Mouse (Mus musculus): ENCODE measurements around the gene Hist1h2ba. TPM values are rescaled to one million over a fixed set of nuclear protein-coding genes. Genes with fewer than 3 reads are reported as not detected.
A peak's percentile ranks its signal among the peaks of the same experiment; 100 is the strongest.

Gene Hist1h2ba
- polyA plus RNA-seq, 1 experiment from 2014 or later: not detected

GRCm38 (mm10) chr13:23916132-23916531 is 17.8 kb downstream of the Hist1h2ba start:
- ATAC-seq (replicated peaks; ENCODE audit: insufficient number of reproducible peaks, low FRiP score, low TSS enrichment): 0 out of 2 replicates have a peak, but pooled peaks have one; percentile 43
- WGBS (ENCODE audit: insufficient replicate concordance): 53% methylated on average over 1 of the region's 1 CpGs
- no peak overlapping the region for H3K4me2 ChIP-seq
- peaks cover 30% of the 10 kb centered on the region for H3K4me1 ChIP-seq (ENCODE audit: control insufficient read depth, insufficient read depth, low read length)
- H3K9me3 ChIP-seq (replicated peaks; ENCODE audit: control insufficient read depth, low read length): no peaks in the 10 kb centered on the region
- H3K36me3 ChIP-seq (ENCODE audit: control insufficient read depth, insufficient read depth, low read length): no peaks in the 10 kb centered on the region
- peak overlapping the region; percentile 29 for H3K27ac ChIP-seq (ENCODE audit: low read depth, low read length)
- no peak overlapping the region for H3K9ac ChIP-seq (ENCODE audit: low read depth, low read length)
- no peak overlapping the region for H3K4me3 ChIP-seq (ENCODE audit: low read depth, low read length)
- no peaks in the 10 kb centered on the region for H3K27me3 ChIP-seq (ENCODE audit: control insufficient read depth, insufficient read depth, low read length)

- Histone ChIP-seq H3K27me3 (ENCODE audit: control insufficient read depth, insufficient read depth, low read length) (0 out of 2 replicates have a peak, but pooled peaks cover 7% of the 10 kb centered on the region), H3K4me2 (peak within 1 kb of the TSS; percentile 19; the same call in 1 of the 2 replicates), H3K27ac (ENCODE audit: low read depth, low read length) (peak within 1 kb of the TSS; percentile 64), H3K9ac (ENCODE audit: low read depth, low read length) (no peak within 1 kb of the TSS), H3K4me1 (ENCODE audit: control insufficient read depth, insufficient read depth, low read length) (peaks cover 30% of the 10 kb centered on the region), H3K9me3 (replicated peaks; ENCODE audit: control insufficient read depth, low read length) (no peaks in the 10 kb centered on the region), H3K4me3 (ENCODE audit: low read depth, low read length) (no peak within 1 kb of the TSS), H3K36me3 (ENCODE audit: control insufficient read depth, insufficient read depth, low read length) (no peaks in the 10 kb centered on the region)
- ATAC-seq (replicated peaks; ENCODE audit: insufficient number of reproducible peaks, low FRiP score, low TSS enrichment): no peak
- 49% methylated on average over 9 of the region's 9 CpGs for WGBS (ENCODE audit: insufficient replicate concordance)
Measured at GRCm38 (mm10) chr13:23914376-23915167, 19.4 kb downstream of the Hist1h2ba start, which contains the start of gene Slc17a4. Slc17a4 (minus strand) TSS chr13:23915009.

DNA sequence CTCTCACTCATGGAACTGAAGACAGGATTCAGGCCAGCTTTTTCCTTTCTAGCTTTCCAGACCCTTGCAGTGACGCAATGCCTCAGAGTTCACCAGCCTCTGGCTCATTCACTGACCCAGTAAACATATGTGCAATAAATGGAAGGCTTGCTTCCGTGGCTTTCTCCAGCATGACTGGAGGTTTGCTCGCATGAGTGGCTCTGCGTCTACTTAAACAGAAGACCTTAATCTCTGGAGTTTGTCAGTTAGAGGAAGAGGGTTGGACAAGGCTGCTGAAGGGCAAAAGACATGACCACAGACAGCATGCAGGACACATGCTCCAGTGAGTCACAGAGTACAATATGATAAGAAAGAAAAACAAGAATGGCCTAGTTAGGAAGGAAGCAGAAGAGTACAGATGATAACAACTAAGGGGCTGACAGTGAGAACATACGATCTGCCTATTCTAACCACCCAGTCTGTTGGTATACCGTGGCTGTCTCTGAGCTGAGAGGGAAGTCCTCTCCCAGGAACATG is 20.1 kb downstream of the Hist1h2ba start:
- Histone ChIP-seq H3K9ac (ENCODE audit: low read depth, low read length) (no peak overlapping the region), H3K9me3 (replicated peaks; ENCODE audit: control insufficient read depth, low read length) (no peaks in the 10 kb centered on the region), H3K4me3 (ENCODE audit: low read depth, low read length) (no peak overlapping the region), H3K4me1 (ENCODE audit: control insufficient read depth, insufficient read depth, low read length) (peaks cover 30% of the 10 kb centered on the region), H3K27ac (ENCODE audit: low read depth, low read length) (peak overlapping the region; percentile 64), H3K4me2 (0 out of 2 replicates have a peak overlapping the region, but pooled peaks have one; percentile 19), H3K36me3 (ENCODE audit: control insufficient read depth, insufficient read depth, low read length) (no peaks in the 10 kb centered on the region), H3K27me3 (ENCODE audit: control insufficient read depth, insufficient read depth, low read length) (0 out of 2 replicates have a peak, but pooled peaks cover 7% of the 10 kb centered on the region)
- WGBS (ENCODE audit: insufficient replicate concordance): 14% methylated on average over 6 of the region's 6 CpGs
- peak; percentile 67 for ATAC-seq (replicated peaks; ENCODE audit: insufficient number of reproducible peaks, low FRiP score, low TSS enrichment)

- Histone ChIP-seq H3K9me3 (replicated peaks; ENCODE audit: control insufficient read depth, low read length) (no peaks in the 10 kb centered on the region), H3K36me3 (ENCODE audit: control insufficient read depth, insufficient read depth, low read length) (no peaks in the 10 kb centered on the region), H3K4me2 (no peak overlapping the region), H3K4me3 (ENCODE audit: low read depth, low read length) (no peak overlapping the region), H3K9ac (ENCODE audit: low read depth, low read length) (no peak overlapping the region), H3K27me3 (ENCODE audit: control insufficient read depth, insufficient read depth, low read length) (0 out of 2 replicates have a peak, but pooled peaks cover 7% of the 10 kb centered on the region), H3K4me1 (ENCODE audit: control insufficient read depth, insufficient read depth, low read length) (peaks cover 26% of the 10 kb centered on the region), H3K27ac (ENCODE audit: low read depth, low read length) (no peak overlapping the region)
- no peak for ATAC-seq (replicated peaks; ENCODE audit: insufficient number of reproducible peaks, low FRiP score, low TSS enrichment)
- WGBS (ENCODE audit: insufficient replicate concordance): 82% methylated on average over 5 of the region's 5 CpGs
Measured at GRCm38 (mm10) chr13:23911335-23911734, 22.6 kb downstream of the Hist1h2ba start.

- peaks cover 16% of the 10 kb centered on the region for H3K4me1 ChIP-seq (ENCODE audit: control insufficient read depth, insufficient read depth, low read length)
- no peak overlapping the region for H3K4me3 ChIP-seq (ENCODE audit: low read depth, low read length)
- 72% methylated on average over 5 of the region's 5 CpGs for WGBS (ENCODE audit: insufficient replicate concordance)
- H3K36me3 ChIP-seq (ENCODE audit: control insufficient read depth, insufficient read depth, low read length): no peaks in the 10 kb centered on the region
- H3K4me2 ChIP-seq: no peak overlapping the region
- H3K27me3 ChIP-seq (ENCODE audit: control insufficient read depth, insufficient read depth, low read length): 0 out of 2 replicates have a peak, but pooled peaks cover 7% of the 10 kb centered on the region
- ATAC-seq (replicated peaks; ENCODE audit: insufficient number of reproducible peaks, low FRiP score, low TSS enrichment): no peak
- no peaks in the 10 kb centered on the region for H3K9me3 ChIP-seq (replicated peaks; ENCODE audit: control insufficient read depth, low read length)
- no peak overlapping the region for H3K9ac ChIP-seq (ENCODE audit: low read depth, low read length)
- H3K27ac ChIP-seq (ENCODE audit: low read depth, low read length): no peak overlapping the region
Measured at GRCm38 (mm10) chr13:23910121-23910520, 23.8 kb downstream of the Hist1h2ba start.

DNA sequence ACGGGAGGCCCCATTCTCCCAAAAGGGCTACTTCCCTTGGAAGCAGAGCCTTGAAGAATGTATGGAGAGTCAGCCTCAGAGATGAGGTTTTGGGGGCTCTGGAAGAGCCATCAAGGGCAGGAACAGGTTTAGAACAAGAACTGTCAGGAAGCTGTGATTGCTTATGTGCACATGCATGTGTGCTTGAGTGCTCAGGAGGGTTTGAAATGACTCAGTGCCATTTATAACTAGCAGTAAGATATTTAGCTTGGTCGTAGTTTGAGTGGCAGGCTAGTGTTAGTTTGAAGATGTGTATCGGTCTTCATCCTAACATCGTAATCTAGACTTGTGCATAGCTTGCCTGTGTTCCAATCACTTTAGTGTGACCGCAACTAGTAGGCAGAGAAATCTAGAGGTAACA is 27.1 kb downstream of the Hist1h2ba start:
- 0 out of 2 replicates have a peak, but pooled peaks cover 9% of the 10 kb centered on the region for H3K27me3 ChIP-seq (ENCODE audit: control insufficient read depth, insufficient read depth, low read length)
- H3K4me1 ChIP-seq (ENCODE audit: control insufficient read depth, insufficient read depth, low read length): no peaks in the 10 kb centered on the region
- H3K4me3 ChIP-seq (ENCODE audit: low read depth, low read length): no peak overlapping the region
- H3K4me2 ChIP-seq: no peak overlapping the region
- 85% methylated on average over 5 of the region's 5 CpGs for WGBS (ENCODE audit: insufficient replicate concordance)
- no peak overlapping the region for H3K27ac ChIP-seq (ENCODE audit: low read depth, low read length)
- no peak for ATAC-seq (replicated peaks; ENCODE audit: insufficient number of reproducible peaks, low FRiP score, low TSS enrichment)
- H3K36me3 ChIP-seq (ENCODE audit: control insufficient read depth, insufficient read depth, low read length): no peaks in the 10 kb centered on the region
- H3K9me3 ChIP-seq (replicated peaks; ENCODE audit: control insufficient read depth, low read length): no peaks in the 10 kb centered on the region
- H3K9ac ChIP-seq (ENCODE audit: low read depth, low read length): no peak overlapping the region

- Histone ChIP-seq H3K9ac (ENCODE audit: low read depth, low read length) (no peak overlapping the region), H3K4me2 (no peak overlapping the region)
Measured at GRCm38 (mm10) chr13:23898242-23898641, 35.7 kb downstream of the Hist1h2ba start.

GRCm38 (mm10) chr13:23893269-23893593 is 40.7 kb downstream of the Hist1h2ba start:
- Histone ChIP-seq H3K27ac (ENCODE audit: low read depth, low read length) (no peak overlapping the region), H3K9ac (ENCODE audit: low read depth, low read length) (no peak overlapping the region), H3K9me3 (replicated peaks; ENCODE audit: control insufficient read depth, low read length) (no peaks in the 10 kb centered on the region), H3K4me1 (ENCODE audit: control insufficient read depth, insufficient read depth, low read length) (no peaks in the 10 kb centered on the region; the same call in 1 of the 2 replicates), H3K36me3 (ENCODE audit: control insufficient read depth, insufficient read depth, low read length) (no peaks in the 10 kb centered on the region), H3K4me2 (no peak overlapping the region), H3K4me3 (ENCODE audit: low read depth, low read length) (no peak overlapping the region), H3K27me3 (ENCODE audit: control insufficient read depth, insufficient read depth, low read length) (no peaks in the 10 kb centered on the region)
- 50% methylated on average over 4 of the region's 4 CpGs for WGBS (ENCODE audit: insufficient replicate concordance)
- ATAC-seq (replicated peaks; ENCODE audit: insufficient number of reproducible peaks, low FRiP score, low TSS enrichment): no peak

More at GRCm38 (mm10) chr13:23898242-23898641, 35.7 kb downstream of the Hist1h2ba start:
- Histone ChIP-seq H3K27me3 (ENCODE audit: control insufficient read depth, insufficient read depth, low read length) (0 out of 2 replicates have a peak, but pooled peaks cover 1% of the 10 kb centered on the region), H3K36me3 (ENCODE audit: control insufficient read depth, insufficient read depth, low read length) (no peaks in the 10 kb centered on the region), H3K27ac (ENCODE audit: low read depth, low read length) (no peak overlapping the region), H3K4me1 (ENCODE audit: control insufficient read depth, insufficient read depth, low read length) (no peaks in the 10 kb centered on the region), H3K9me3 (replicated peaks; ENCODE audit: control insufficient read depth, low read length) (no peaks in the 10 kb centered on the region), H3K4me3 (ENCODE audit: low read depth, low read length) (no peak overlapping the region)
- ATAC-seq (replicated peaks; ENCODE audit: insufficient number of reproducible peaks, low FRiP score, low TSS enrichment): no peak
- WGBS (ENCODE audit: insufficient replicate concordance): 39% methylated on average over 6 of the region's 6 CpGs

Data from heart, embryonic 11.5 days (tissue).